ENCODE assay signal across 12 mouse cellular contexts in the genomic region with DNA sequence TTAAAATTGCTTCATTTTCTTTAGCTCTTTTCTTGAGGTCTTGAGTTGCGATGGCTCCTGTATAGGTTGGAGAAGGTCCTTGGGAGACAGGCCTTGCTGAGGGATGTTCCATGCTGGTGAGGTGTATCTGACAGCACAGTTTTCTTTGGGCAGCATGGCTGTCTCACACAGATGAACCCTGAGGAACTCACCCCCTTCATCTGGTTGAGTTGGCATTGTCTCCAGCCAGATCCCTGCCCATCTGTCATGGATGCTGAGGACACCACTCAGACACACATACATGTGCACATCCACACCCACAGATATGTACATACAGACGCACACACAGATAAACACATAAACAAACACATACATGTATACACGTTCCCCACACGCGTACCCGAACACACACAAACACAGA.
"Had no signal": no experiment of that assay in that cellular context is flagged by ENCODE, and none has a peak within 500 bp of the region (broad histone marks: within the 10 kb centered on the region; RNA-seq: fewer than 3 reads in every experiment).

No protein-coding gene starts in this region.

- DNase-seq: left cerebral cortex, postnatal 4 days; liver; liver, embryonic 13.5 days; liver, postnatal 0 days; lung, adult 18-20 months; lung, adult 2 months; lung, embryonic 14.5 days; lung, postnatal 10 days; lung, postnatal 14 days; lung, postnatal 36 days; lung, postnatal 4 days; midbrain, embryonic 14.5 days had no signal
